Mouse (Mus musculus) MEL (cell line): ENCODE results near the gene Zdhhc9.

ENCODE experiments used
- CTCF ChIP-seq, 3 experiments: IDR thresholded peaks in 2 of 3; conservative IDR thresholded peaks in 1 of 3; 2 replicates each; pipeline ENCODE4 v1.5.1; 2011 to 2012; ENCODE audit warnings: low read length in 3 of 3, low read depth in 2 of 3, mild to moderate bottlenecking in 2 of 3, improper control_type of control experiment in 1 of 3, inconsistent platforms in 1 of 3, mixed read lengths in 1 of 3, moderate library complexity in 1 of 3; ENCODE audit not compliant: control insufficient read depth in 1 of 3, insufficient read depth in 1 of 3, poor library complexity in 1 of 3, severe bottlenecking in 1 of 3
- GATA1 ChIP-seq: IDR thresholded peaks from 2 replicates; pipeline ENCODE4 v1.6.1; 2011; ENCODE audit warnings: low read depth, low read length, improper control_type of control experiment
- JUND ChIP-seq: IDR thresholded peaks from 2 replicates; pipeline ENCODE4 v1.6.1; 2011; ENCODE audit warnings: low read depth, mild to moderate bottlenecking, improper control_type of control experiment, low read length
- MAFK ChIP-seq: IDR thresholded peaks from 2 replicates; pipeline ENCODE4 v1.6.1; 2011; ENCODE audit warnings: low read depth, mild to moderate bottlenecking, low read length, improper control_type of control experiment, borderline replicate concordance

DNA sequence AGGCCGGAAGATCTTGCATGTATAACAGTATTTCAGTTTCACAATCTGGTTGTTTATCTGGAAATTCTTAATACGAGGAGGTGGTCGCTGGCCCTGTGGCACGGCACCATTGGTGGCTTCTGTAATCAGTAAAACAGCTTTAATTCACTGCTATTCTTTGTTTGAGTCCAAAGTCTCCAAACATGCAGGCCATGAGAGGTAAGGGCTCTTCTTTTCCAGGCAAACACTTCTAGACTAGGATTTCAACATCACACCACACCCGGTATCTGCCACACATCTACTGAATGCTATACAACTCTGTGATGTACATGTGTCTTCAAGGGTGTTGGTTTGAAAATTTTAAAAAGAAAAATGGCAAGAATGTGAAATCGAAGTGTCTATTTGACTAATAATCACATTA is 17.4 kb downstream of the Zdhhc9 start:
- TF ChIP-seq GATA1 (no peak), CTCF (IDR thresholded peaks at IDR 0.05 in 2 of 3, conservative IDR thresholded peaks at IDR 0.05 in 1 of 3; ENCODE audit: control insufficient read depth in 1 of 3, insufficient read depth in 1 of 3, low read depth in 2 of 3, low read length in 3 of 3, poor library complexity in 1 of 3, severe bottlenecking in 1 of 3) (no peak), JUND (no peak), MAFK (no peak)
